Mouse (Mus musculus) hindbrain, embryonic 11.5 days (tissue): ENCODE data around the gene Add2. TPM values are rescaled to one million over a fixed set of nuclear protein-coding genes. Genes with fewer than 3 reads are reported as not detected.

Source experiments
- ATAC-seq: fragments of 200-750 bp; cut with Nextera tagmentation; 2 replicates; pipeline ENCODE4 v1.8.0; 2017; ENCODE audit warnings: mild to moderate bottlenecking, moderate TSS enrichment, moderate library complexity; ENCODE audit not compliant: low FRiP score
- DNase-seq: peaks from one replicate; pipeline ENCODE4 v3.0.0-alpha.2; 2015; ENCODE audit warnings: low spot score
- H3K27ac ChIP-seq: fragments of 300-500 bp; sonication (generic); 2 replicates; pipeline ENCODE4 v1.5.1; 2014; ENCODE audit warnings: mild to moderate bottlenecking, low read depth, low read length
- H3K27me3 ChIP-seq: fragments of 300-500 bp; sonication (generic); 2 replicates; pipeline ENCODE4 v1.6.1; 2014; ENCODE audit warnings: mild to moderate bottlenecking, low read length, moderate library complexity, mixed read lengths; ENCODE audit not compliant: control insufficient read depth, insufficient read depth
- H3K36me3 ChIP-seq: fragments of 300-500 bp; sonication (generic); 2 replicates; pipeline ENCODE4 v1.6.1; 2014; ENCODE audit warnings: mild to moderate bottlenecking, low read length, moderate library complexity, mixed read lengths; ENCODE audit not compliant: control insufficient read depth, insufficient read depth
- H3K4me1 ChIP-seq: fragments of 300-500 bp; sonication (generic); replicated peaks from 2 replicates; pipeline ENCODE4 v1.6.1; 2014; ENCODE audit warnings: low read length, mixed read lengths; ENCODE audit not compliant: control insufficient read depth, insufficient read depth
- H3K4me2 ChIP-seq: fragments of 300-500 bp; sonication (generic); replicated peaks from 2 replicates; pipeline ENCODE4 v1.6.1; 2014; ENCODE audit warnings: mild to moderate bottlenecking, low read depth, low read length
- H3K4me3 ChIP-seq: fragments of 300-500 bp; sonication (generic); 2 replicates; pipeline ENCODE4 v1.5.1; 2014; ENCODE audit warnings: low read depth, low read length
- H3K9ac ChIP-seq: fragments of 300-500 bp; sonication (generic); 2 replicates; pipeline ENCODE4 v1.6.1; 2014; ENCODE audit warnings: low read depth, low read length
- H3K9me3 ChIP-seq: fragments of 300-500 bp; sonication (generic); 2 replicates; pipeline ENCODE4 v1.6.1; 2016; ENCODE audit warnings: low read length; ENCODE audit not compliant: control insufficient read depth
- WGBS: fragments of 180-500 bp; shearing (Covaris S2); extraction: QIAGEN DNeasy Blood & Tissue Kit; methylation state at CpG from one replicate; pipeline ENCODE4 v1.1.7; 2014; 5-methylcytosine and 5-hydroxymethylcytosine counted together
- polyA plus RNA-seq: library from polyadenylated mRNA; unstranded; fragments of >200 nt; fragmentation: Nextera tagmentation; extraction: Ambion mirVana; gene quantifications from 2 replicates; pipeline ENCODE4 v1.2.1, GENCODE M21; 2014

Gene Add2
- polyA plus RNA-seq, 1 experiment from 2014 or later = 68.4 TPM

DNA sequence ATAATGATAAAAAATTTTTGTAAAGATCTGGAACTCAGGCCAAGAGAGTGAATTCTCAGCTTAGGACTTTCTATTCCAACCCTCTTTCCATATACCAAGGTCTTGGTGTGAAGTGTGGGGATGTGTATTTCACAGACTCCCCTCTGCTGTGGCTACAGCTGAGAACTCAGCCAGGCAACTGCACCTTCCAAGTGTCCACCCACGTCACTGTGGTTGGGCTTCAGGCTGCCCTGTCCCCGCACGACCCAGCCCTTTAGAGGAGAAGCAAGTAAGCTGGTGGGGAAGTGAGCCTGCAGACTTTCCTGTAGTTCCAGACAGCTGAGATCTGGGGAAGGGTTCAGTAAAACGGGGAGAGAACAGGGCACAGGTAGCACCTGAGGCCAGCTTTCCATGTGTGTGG, 68.7 kb downstream of the Add2 start:
- no peaks in the 10 kb centered on the region for H3K9me3 ChIP-seq
- H3K4me3 ChIP-seq = no peak overlapping the region
- WGBS = 75% methylated on average over 4 of the region's 4 CpGs
- no peak overlapping the region for H3K9ac ChIP-seq
- H3K27me3 ChIP-seq = no peaks in the 10 kb centered on the region
- no peaks in the 10 kb centered on the region; the same call in 1 of the 2 replicates for H3K4me1 ChIP-seq
- no peak for DNase-seq
- no peak for ATAC-seq
- H3K27ac ChIP-seq = no peak overlapping the region
- H3K4me2 ChIP-seq = no peak overlapping the region
- 0 out of 2 replicates have a peak, but pooled peaks cover 4% of the 10 kb centered on the region for H3K36me3 ChIP-seq

DNA sequence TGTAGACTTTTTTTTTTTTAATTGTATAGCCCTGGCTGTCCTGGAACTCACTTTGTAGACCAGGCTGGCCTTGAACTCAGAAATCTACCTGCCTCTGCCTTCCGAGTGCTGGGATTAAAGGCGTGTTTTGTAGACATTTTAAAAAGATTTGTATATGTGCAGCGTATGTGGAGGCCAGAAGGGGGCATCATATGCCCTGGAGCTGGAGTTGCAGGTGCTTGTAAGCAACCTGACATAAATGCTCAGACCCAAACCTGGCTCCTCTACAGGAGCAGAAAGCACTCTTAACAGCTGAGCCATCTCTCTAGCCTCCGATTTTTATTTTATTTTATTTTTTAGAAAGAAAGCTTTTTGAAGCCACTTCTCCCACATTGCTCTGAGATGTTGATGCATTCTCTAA, 70.5 kb downstream of the Add2 start:
- Histone ChIP-seq H3K36me3 (0 out of 2 replicates have a peak, but pooled peaks cover 2% of the 10 kb centered on the region), H3K4me2 (no peak overlapping the region), H3K4me3 (no peak overlapping the region), H3K27me3 (no peaks in the 10 kb centered on the region), H3K27ac (no peak overlapping the region), H3K9me3 (no peaks in the 10 kb centered on the region), H3K4me1 (no peaks in the 10 kb centered on the region; the same call in 1 of the 2 replicates), H3K9ac (no peak overlapping the region)
- 83% methylated on average over 4 of the region's 4 CpGs for WGBS
- DNase-seq (no peak), ATAC-seq (no peak)

DNA sequence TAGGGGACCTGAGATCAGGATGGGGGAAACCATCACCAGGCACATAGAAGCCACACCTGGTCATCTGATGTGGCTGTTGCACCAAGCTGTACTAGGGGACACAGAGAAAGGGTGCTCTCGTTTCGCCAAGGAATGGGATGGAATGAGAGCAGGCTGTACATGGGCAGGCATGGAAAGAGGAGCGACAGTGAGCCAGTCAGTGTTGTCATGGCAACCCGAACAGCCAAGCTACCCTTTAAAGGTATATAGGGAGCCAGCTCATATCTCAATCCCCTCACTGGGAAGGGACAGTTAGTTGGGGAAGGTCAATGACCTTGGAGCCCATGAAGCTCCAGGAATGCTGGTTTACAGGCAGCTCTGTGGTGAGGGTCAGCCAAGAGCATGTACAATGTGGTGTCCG, 73.0 kb downstream of the Add2 start:
- H3K27me3 ChIP-seq = no peaks in the 10 kb centered on the region
- H3K4me1 ChIP-seq = no peaks in the 10 kb centered on the region; the same call in 1 of the 2 replicates
- DNase-seq (no peak), ATAC-seq (no peak)
- no peak overlapping the region for H3K4me3 ChIP-seq
- H3K9me3 ChIP-seq = no peaks in the 10 kb centered on the region
- H3K27ac ChIP-seq = no peak overlapping the region
- peaks cover 5% of the 10 kb centered on the region; the same call in 1 of the 2 replicates for H3K36me3 ChIP-seq
- WGBS = 82% methylated on average over 5 of the region's 5 CpGs
- H3K9ac ChIP-seq = no peak overlapping the region
- H3K4me2 ChIP-seq = no peak overlapping the region

DNA sequence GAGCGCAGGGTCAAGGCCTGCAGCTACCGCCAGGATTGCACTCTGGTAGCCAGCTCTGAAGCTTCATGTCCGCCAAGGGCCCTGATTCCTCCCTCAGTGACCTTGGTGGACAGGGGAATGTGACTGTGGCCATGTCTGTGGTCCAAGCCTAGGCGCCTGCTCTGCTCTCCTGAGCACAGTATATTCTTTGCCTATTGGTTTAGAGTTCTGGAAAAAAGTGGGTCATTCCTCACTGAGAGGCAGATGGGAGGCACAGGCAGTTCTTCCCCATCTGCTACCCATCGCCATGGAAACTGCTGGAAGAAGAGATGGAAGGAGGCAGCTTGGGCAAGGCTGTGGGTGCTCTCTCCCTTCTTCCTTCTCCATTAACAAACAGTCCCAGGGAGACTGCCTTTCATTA, 74.4 kb downstream of the Add2 start:
- no peak overlapping the region for H3K4me2 ChIP-seq
- H3K36me3 ChIP-seq = peaks cover 5% of the 10 kb centered on the region; the same call in 1 of the 2 replicates
- ATAC-seq (no peak), DNase-seq (peak; percentile 34)
- no peaks in the 10 kb centered on the region for H3K9me3 ChIP-seq
- no peak overlapping the region for H3K27ac ChIP-seq
- WGBS = 82% methylated on average over 5 of the region's 5 CpGs
- no peak overlapping the region for H3K9ac ChIP-seq
- H3K27me3 ChIP-seq = no peaks in the 10 kb centered on the region
- no peak overlapping the region for H3K4me3 ChIP-seq
- H3K4me1 ChIP-seq = no peaks in the 10 kb centered on the region; the same call in 1 of the 2 replicates

DNA sequence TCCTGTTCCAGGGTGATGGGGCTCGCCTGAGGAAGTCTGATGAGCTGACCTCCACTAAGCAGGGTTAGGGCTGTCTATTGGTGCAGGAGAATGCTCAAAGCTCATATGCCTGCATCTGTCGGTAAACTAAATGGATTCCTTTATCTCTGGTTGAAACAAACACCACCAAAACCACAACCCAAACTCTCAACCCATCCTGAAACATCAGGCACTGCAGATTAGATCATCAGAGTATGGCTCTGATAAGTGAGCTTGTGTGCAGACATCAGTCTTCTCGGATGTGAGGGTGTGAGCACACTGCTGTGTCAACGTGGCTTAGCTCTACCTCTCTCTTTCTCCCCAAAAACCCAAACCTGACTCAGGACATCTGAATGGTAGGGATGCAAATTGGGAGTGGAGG, 75.1 kb downstream of the Add2 start:
- no peak for ATAC-seq
- Histone ChIP-seq H3K4me1 (no peaks in the 10 kb centered on the region), H3K27me3 (no peaks in the 10 kb centered on the region), H3K9me3 (no peaks in the 10 kb centered on the region), H3K9ac (no peak overlapping the region), H3K4me3 (no peak overlapping the region), H3K27ac (no peak overlapping the region), H3K36me3 (peaks cover 5% of the 10 kb centered on the region; the same call in 1 of the 2 replicates), H3K4me2 (no peak overlapping the region)
- 75% methylated on average over 4 of the region's 4 CpGs for WGBS
- no peak for DNase-seq

DNA sequence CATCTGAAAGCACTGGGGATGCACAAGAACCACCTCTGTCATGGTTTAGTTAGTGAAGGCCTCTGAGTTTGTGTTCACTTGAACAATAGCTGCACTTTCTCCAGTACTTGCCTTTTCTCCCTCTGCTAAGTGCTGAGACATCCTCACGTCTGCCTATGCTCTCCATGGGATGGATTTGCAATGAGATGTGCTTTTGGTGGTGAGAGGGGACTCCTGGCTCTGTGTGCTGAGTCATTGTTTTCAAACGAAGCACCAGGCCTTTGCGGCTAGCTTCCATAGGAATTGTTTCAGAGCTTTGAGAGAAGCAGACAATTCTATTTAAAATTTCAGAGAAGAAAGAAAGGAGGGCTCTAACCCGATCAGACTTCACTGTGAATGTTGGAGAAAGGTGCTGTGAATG, 76.2 kb downstream of the Add2 start:
- H3K4me1 ChIP-seq = no peaks in the 10 kb centered on the region
- H3K36me3 ChIP-seq = peaks cover 5% of the 10 kb centered on the region; the same call in 1 of the 2 replicates
- H3K4me2 ChIP-seq = no peak overlapping the region
- no peak overlapping the region for H3K4me3 ChIP-seq
- no peak overlapping the region for H3K27ac ChIP-seq
- ATAC-seq (no peak), DNase-seq (no peak)
- H3K9me3 ChIP-seq = no peaks in the 10 kb centered on the region
- WGBS = 72% methylated on average over 4 of the region's 4 CpGs
- H3K27me3 ChIP-seq = no peaks in the 10 kb centered on the region
- no peak overlapping the region for H3K9ac ChIP-seq

DNA sequence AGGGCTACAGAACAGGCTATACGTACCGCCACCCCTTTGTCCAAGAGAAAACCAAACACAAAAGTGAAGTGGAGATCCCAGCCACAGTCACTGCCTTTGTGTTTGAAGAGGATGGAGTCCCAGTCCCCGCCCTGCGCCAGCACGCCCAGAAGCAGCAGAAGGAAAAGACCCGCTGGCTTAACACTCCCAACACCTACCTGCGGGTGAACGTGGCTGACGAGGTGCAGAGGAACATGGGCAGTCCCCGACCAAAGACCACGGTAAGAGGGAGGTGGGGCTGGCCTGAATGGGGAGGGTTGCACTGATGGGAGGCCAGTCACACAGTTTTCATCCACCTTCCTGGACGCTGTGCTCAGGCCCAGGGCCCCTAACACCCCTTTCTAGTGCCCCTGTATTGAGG, 77.6 kb downstream of the Add2 start:
- no peak overlapping the region for H3K9ac ChIP-seq
- H3K4me1 ChIP-seq = no peaks in the 10 kb centered on the region
- H3K27me3 ChIP-seq = no peaks in the 10 kb centered on the region
- H3K9me3 ChIP-seq = no peaks in the 10 kb centered on the region
- no peak overlapping the region for H3K27ac ChIP-seq
- ATAC-seq = no peak
- no peak for DNase-seq
- WGBS = 82% methylated on average over 12 of the region's 12 CpGs
- H3K4me2 ChIP-seq = no peak overlapping the region
- H3K36me3 ChIP-seq = peaks cover 4% of the 10 kb centered on the region; the same call in 1 of the 2 replicates
- H3K4me3 ChIP-seq = no peak overlapping the region

DNA sequence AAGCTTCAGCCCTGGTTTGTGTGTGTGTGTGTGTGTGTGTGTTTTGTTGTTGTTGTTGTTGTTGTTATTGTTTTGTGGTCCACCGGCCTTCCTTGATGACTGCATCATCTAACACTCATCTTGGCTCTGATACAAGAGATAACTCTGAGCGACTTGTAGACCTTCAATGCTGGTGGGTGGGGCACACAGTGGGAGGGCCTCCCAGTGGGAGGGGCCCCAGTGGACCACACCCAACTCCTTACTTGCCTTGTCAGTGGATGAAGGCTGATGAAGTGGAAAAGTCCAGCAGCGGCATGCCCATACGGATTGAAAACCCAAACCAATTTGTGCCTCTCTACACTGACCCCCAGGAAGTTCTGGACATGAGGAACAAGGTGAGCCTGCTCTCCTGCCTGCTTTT, 78.6 kb downstream of the Add2 start:
- H3K27me3 ChIP-seq = no peaks in the 10 kb centered on the region
- WGBS = 90% methylated on average over 4 of the region's 4 CpGs
- no peak overlapping the region for H3K27ac ChIP-seq
- H3K4me3 ChIP-seq = no peak overlapping the region
- no peak overlapping the region for H3K4me2 ChIP-seq
- H3K9me3 ChIP-seq = no peaks in the 10 kb centered on the region
- no peaks in the 10 kb centered on the region for H3K4me1 ChIP-seq
- H3K36me3 ChIP-seq = peaks cover 3% of the 10 kb centered on the region; the same call in 1 of the 2 replicates
- no peak for DNase-seq
- ATAC-seq = no peak
- no peak overlapping the region for H3K9ac ChIP-seq

DNA sequence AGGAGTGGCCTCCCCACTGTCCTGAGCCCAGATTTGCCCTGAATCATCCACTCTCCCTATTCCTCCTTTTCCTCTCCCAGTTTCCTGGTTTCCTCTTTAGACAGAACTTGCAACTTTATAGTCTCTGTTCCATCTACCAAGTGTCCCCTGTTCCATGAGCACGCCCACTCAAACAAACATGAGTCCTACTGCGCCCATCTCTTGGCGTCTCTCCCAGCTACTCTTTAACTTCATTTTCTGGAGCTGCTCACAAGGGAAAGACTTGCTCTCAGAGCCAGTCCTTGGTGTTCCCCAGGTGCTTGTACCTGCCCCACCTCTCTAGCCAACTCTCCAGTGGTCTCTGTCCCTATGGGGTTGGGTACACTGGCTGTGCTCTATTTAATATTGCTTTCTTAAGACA, 87.4 kb downstream of the Add2 start:
- Histone ChIP-seq H3K4me1 (no peaks in the 10 kb centered on the region), H3K9ac (no peak overlapping the region), H3K36me3 (peaks cover 13% of the 10 kb centered on the region), H3K27ac (no peak overlapping the region), H3K9me3 (no peaks in the 10 kb centered on the region), H3K4me3 (no peak overlapping the region), H3K27me3 (no peaks in the 10 kb centered on the region), H3K4me2 (no peak overlapping the region)
- no peak for ATAC-seq
- no peak for DNase-seq
- WGBS = 90% methylated on average over 3 of the region's 3 CpGs
